Mouse (Mus musculus) yolk sac, embryonic 10.5 days (tissue): ENCODE measurements around the gene Myh11.

ENCODE experiments used
- DNase-seq: peaks from one replicate; pipeline ENCODE4 v3.0.0-alpha.2; 2017; ENCODE audit warnings: low spot score

Myh11 gene

DNA sequence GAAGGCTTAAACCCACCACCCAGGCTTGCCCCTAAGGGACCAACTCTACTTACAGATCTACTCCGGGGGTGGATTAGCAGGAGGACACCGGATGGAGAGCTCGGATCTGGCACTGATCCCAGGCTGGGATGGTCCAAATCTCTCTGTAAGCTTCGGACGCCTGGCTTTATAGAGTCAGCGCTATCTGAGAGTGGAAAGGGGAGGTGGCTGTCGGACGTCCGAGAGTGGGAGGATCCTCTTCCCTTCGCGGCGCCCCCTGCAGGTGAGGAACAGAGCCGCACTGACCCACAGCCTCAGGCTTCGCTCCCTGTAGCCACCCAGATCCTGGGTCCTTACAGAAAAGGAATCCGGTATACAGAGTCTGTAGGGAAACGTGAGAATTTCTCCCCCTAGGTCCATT lies at the start of gene Myh11:
TSS of gene Myh11 (minus strand) at position 150 of the 400 bp plus-strand sequence.
- DNase-seq = peak; percentile 21

DNA sequence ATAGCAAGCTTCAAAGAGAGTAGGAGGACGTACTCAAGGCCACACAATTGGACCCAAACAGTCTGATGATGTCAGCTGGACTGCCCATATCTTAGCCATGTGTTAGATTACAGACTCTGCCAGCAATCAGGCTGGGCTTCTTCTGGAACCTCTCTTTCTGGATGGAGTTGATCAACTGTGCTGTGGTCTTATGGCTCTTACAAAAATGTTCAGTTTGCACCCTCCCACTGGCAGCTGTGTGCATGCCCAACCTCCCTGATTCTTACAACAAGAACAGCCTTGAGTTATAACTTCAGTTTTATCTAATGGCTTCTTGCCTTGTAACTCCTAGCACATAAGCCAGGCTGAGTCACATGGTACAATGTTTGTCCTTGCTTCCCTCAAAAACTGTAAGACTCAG lies 37.0 kb upstream of the Myh11 start:
- DNase-seq = no peak

DNA sequence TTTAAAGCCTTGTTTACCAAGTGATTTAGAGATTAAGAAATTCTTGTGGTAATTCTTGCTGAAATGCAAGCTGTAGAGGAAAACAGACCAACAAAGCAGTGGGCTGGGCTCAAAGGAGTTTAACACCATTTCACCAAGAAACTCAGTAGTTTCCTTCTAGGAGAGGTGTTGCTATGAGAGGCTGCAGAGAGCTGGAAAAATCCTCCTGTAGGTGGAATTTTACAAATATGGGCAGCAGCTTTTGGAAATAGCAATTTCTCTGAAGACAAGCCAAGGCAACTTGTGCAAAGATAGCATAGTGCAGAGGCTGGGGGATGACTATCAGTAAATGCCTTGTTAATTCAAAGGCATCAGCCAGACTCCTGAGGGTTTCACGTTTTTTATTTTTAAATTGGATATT lies 29.3 kb upstream of the Myh11 start:
- DNase-seq = no peak

DNA sequence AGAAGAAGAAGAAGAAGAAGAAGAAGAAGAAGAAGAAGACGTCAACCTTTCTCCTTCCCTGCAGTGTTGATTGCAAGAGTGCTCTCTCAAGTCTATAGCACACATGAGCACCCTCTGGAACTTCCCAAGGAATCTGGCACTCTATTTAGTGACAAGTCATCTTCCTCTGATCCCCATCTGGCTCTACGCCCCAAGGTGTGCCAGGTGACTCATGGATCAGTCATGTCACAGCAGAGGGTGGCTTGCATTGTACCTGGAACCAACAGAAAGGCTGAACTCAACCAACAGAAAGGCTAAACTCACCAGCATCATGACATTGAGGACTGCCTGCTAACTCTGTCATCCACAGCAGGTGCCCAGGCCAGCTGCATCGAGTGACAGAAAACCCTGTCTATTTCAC lies 28.5 kb upstream of the Myh11 start:
- DNase-seq = no peak

DNA sequence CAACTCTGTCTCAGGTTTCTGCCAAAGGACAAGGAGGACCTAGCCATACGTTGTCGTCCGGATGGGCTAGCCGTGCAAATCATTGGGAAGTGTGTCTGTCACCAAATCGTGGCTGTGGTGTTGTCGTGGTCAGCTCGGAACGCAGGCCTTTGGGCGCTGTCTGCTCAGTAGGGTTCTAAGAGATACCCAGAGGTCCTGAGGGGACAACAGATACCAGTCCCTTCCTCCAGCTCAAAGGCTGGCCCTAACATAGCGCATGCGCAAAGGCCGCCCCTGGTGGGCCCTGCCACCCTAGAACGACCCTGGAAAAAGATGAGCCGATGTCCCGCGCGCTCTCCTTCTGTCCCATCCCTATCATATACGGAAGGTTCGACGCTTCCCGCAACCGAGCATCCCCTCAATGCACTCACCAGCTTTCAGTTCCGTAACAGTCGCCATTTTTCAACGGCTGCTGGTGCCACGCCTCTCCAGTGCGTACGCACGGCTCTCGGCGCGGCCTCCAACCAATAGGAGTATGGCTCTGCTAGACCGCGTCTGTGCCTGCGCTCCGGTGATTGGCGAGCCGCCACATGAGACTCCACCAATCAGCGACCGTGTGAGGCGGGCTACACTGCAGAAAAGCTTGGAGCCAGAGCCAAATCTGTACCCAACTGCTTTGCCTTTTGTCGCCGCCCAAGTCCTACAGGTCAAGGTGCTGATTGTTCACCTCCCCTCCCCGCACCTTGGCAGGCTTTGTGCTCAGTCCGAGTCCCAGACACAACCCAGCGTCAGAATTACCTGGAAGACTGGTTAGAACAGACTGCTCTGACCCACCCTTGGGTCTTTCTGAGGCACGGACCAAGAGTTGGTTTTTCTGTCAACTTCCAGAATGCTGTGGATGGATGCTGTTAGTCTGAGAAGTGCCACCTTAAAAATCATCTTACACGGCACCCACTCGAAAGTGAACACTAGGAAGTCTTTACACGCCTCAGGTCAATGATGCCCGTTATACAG lies 26.0 kb upstream of the Myh11 start, which contains the start of gene Fopnl:
TSS of gene Fopnl (minus strand) at position 522 of the 993 bp plus-strand sequence.
- peak; percentile 93 for DNase-seq

DNA sequence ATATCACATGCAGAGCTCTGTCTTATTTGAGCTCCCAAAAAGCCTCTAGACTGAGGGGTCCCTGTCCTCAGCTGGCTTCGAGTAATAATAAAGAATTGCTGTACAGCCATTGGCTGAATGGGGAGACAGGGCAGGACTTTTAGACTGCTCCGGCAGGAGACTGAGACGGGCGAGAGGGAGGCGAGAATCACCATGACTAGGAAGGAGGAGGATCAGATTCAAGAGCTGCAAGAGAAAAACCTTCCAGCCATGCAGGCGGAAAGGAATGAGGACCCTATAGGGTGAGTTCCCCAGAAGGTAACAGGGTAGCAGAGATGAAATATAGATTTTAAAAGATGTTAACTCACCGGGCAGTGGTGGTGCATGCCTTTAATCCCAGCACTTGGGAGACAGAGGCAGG lies 21.7 kb upstream of the Myh11 start:
- DNase-seq = no peak

DNA sequence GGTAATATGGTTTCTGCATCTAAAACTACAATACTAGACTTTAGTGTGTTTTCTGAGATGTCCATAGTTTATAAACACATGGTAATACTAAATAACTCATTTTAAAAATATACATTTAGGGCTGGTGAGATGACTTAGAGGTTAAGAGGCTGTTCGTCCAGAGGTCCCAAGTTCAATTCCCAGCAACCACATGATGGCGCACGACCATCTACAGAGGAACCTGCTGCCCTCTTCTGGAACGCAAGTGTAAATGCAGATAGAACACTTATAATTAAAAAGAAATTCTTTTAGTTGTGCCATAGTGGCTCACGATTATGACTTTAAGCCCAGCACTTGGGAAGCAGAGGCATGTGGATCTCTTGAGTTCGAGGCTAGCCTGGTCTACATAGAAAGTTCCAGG lies 20.2 kb upstream of the Myh11 start:
- DNase-seq = no peak

DNA sequence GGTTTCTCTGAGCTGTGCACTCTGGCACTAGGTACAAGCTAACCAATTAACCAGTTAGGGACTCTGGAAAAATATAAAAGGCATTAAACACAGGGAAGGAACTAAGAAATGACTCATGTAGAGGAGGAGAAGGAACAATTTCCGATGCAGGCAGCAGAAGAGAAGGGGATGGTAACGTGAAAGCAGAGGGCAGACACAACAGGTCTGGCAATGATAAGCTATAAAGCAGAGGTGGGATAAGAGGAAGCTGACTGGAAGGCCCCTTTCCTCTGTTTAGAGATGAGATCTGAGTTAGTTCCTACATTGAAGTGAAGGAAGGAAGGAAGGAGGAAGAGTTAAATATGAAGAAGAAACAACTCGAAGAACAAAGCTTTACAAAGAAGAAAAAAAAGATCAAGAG lies 18.7 kb upstream of the Myh11 start:
- no peak for DNase-seq

DNA sequence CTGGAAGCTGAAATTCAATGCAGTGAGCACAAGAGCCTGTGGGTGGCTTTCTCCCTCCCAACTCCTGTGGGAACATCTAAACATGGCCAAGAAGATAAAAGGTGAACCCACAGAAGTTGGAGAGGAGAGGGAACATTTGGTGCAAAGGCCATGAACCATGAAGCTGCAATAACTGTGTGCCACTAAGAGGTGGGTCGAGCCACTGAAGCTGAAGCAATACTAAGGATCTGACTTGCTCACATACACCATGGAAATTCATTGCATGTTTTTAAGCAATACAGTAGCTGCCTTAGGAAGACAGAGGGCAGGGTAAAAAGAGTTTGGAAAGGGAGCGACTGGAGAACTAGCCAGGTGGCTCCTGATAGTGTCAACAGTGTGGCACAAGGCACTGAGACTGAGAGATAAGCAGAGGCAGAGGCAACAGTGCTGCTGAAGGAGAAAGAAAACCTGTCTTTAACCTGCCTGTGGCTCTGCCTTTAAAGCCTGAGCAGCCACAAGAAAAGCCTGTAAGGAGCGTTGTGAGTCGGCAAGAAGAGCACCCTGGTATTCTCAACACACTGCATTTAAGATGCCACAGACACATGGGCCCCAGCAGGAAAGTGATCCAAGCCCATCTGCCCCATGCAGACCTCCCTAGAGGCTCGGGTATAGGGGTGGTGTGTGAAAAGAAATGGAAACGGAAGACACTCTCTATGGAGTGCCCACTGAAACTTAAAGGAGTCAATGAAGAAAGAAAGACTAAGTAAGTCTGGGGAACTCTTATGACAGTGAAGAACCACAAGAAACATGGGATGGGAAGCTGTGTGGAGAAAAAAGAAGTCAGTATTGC lies 17.3 kb upstream of the Myh11 start:
- no peak for DNase-seq

DNA sequence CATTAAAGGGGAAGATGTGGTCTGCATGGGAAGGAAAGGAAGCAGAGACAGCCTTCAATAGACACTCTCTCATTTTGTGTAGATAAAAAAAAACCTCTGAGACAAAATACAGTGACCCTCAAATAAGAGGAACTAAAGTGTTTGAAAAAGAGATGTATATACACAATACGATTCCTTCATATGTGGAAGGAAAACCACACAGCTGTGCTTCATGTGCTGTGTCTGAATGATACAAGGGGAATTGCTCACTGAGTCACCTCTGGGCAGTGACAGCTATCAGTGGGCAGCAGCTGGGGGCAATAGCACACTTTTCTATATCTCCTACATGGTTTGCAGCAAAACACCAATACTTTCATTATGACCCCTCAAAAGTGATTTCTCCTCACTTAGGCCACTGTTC lies 16.2 kb upstream of the Myh11 start:
- DNase-seq = no peak

DNA sequence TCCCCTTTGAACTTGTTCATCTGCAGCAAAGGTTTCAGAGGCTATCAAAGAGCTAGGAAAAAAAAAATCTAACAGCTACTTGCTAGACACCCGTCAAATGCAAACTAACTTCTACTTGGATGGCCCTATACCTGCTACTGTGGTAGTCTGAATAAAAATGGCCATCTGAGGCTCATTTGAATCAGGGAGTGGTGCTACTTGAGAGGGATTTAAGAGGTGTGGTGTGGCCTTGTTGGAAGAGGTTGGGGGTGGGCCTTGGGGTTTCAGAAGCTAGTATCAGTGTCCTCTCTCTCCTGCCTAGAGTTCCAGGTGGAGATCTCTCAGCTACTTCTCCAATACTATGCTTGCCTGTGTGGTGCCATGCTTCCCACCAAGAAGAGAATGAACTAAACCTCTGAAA lies 15.3 kb upstream of the Myh11 start:
- no peak for DNase-seq

DNA sequence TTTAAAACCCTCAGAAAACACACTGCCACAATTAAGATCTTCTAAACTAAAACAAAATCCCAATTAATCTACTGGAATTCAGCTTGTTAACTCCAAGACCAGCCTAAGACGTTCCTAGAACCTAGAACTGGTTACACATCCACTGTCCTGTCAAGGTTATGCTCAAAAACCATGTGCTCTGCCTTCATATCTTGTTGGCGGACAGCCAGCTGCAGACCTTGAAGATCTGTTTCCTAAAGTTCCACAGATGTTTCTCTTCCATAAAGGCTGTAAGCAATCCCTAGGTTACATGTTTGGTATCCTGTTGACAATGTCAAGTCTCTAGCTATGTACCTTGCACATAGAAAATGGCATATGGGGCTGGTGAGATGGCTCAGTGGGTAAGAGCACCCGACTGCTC lies 13.6 kb upstream of the Myh11 start:
- no peak for DNase-seq

DNA sequence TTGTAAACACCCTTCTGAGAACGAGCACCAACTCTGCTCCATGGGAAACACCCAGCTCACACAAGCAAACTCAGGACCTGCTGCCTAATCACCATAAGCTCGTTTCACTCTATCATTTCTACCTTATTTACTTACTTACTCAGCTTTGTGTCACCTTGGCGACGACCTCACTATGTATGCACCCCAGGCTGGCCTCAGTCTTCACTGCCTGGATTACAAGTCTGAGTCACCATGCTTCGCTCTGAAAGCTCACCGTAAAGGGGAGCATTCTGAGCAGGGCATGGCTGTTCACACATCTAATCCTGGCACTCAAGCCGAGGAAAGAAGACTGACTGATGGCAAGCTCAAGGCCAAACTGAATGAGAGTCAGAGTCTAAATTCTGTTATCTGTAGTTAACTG lies 12.5 kb upstream of the Myh11 start:
- no peak for DNase-seq

DNA sequence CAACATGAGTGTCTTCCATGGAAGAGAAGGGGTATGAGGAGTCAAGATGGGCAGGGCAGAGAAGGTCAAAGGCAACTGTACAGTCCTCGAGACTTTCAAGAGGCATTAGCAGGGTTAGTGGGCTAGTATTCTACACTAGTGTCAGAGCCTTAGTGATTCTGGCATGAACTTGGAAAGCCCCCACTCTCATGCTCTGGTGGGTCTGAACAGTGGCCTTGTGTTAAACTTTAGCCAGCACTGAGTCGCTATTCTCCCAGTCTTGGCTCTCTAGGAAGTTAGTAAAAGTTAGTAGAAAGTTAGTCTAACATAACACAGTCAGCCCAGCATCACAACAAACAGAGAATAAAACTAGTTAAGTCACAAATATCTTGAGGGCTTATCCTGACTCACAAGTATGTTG lies 12.0 kb upstream of the Myh11 start:
- no peak for DNase-seq

DNA sequence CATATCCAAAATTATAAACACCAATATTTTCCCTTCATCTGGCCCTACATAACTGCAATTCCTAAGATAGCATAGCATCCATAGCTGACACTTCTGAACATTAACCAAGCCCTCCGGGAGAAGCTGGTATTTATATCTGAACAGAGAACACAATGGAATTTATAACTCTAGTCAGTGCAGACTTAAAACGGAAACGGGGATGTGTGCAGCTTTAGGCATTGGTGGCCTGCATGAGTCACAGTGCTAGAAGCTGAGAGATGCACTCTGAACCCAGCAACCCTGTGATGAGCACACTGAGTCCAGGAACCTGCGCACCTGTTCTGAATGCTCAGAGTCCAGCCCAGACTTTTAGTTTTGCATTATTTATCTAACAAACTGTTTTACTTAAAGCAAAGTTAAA lies 7.3 kb upstream of the Myh11 start:
- DNase-seq = no peak

DNA sequence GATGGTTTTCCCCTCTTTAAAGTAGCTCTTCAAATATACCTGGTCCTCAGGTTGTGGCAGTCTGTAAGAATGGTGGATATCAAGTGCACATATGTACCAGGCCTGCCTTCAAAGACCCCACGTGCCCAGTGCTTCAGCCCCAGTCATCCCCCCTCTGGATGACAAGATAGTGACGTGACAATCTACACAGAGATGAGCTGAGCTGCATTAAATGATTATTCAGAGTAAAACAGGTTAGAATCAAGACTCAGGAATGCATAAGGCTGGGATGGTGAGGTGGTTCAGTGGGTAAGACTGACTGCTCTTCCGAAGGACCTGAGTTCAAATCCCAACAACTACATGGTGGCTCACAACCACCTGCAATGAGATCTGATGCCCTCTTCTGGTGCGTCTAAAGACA lies 6.6 kb upstream of the Myh11 start:
- no peak for DNase-seq

DNA sequence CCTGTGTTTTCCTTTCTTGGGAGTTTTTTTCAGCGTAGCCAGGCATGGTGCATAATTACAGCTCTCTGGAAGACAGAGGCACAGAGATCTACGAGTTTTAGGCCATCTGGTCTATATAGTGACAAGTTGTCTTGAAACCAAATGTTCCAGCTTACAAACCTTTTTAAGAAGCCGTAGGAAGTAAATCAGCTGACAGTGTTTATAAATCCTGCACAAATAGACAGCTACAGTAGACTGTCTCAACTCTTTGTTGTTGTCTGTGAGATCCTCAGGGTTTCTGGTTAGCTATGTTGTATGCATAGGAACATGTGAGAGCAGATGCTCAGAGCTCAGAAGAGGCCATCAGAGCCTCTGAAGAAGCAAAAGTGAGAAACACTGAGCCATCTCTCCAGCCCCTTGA lies 6.0 kb upstream of the Myh11 start:
- no peak for DNase-seq

DNA sequence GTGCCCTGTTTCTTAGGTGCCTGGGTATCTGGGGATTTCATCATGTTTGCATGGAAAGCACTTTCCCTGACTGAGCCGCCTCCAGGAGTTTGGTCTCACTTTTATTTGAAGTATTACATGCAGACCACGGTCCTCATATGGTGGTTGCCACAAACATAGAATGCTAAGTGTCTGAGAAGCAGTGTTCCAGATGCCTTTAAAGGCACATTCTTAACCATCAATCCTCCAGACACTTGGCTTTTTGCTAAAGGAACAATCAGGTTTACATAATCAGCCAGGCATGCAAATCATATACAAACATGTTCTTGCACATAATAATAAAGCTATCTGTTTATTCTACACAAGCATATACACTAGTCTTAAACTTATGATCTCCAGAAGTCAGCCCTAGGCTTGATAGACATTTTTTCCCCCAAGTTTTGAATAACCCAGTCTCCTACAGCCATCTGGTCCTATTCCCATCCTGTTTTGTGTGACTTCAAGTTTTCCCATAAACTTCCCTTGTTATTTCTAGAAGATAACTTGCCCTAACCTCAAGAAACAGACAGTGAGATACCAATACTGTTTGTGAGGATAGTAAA lies 5.5 kb upstream of the Myh11 start:
- DNase-seq = no peak

DNA sequence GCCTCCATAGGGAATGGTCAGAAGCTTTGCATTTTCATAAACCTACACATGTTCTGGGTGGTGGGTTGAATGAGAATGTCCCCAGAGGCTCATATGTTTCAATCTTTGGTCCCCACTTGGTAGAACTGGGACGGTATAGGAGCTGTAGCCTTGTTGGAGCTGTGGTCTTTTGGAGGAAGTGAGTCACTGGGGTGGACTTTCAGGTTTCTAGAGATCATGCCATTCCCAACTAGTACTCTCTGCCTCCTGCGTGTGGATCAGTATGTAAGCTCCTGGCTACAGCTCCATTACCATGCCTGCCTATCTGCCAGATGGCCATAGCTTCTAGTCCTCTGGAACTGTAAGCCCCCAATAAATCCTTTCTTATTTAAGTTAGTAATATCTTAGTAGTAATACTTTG lies 4.1 kb upstream of the Myh11 start:
- no peak for DNase-seq

DNA sequence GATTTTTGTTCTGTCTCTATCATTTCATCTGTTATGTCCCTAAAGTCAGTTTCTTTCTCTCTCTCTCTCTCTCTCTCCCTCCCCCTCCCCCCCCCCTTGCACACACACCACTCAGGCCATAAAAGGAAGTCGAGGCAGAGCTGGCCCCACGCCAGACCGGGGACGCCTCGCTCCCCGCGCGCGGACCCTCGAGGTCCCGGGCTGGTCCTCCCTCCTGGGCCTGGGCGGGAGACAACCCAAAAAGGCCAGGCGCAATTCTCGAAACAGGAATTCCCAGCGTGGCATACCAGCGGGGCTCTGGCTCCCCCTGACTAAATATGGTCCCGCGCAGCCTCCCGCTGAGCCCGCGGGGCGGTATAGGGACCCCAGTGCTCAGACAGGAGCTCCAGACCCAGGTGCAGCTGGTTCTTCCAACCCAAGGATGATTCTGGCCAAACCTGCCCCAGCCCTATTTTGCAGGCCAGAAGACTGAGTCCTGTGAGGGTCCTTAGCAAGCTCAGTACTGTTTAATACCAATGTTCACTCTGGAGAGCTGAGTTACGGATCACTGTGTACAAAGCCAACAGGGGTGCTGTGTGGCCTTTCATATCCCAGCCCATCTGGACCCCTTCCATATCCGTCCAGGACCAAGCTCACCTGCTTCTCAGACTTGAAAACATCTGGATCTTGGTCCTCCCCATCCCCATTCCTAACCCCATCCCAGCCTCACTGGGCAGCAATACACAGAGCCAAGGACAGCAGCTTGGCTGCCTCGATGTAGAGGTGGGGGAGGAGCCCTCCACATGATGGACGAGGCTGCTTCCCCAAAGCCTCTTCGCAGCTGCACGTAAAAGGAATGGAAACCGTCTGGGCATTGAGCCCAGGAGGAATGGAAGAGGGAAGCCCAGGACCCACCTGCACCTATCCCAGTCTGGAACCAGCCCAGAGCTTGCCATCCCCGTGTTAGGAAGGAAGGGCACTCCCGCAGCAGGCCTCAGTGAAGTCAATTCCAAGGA lies 1.3 kb upstream of the Myh11 start:
- no peak for DNase-seq

DNA sequence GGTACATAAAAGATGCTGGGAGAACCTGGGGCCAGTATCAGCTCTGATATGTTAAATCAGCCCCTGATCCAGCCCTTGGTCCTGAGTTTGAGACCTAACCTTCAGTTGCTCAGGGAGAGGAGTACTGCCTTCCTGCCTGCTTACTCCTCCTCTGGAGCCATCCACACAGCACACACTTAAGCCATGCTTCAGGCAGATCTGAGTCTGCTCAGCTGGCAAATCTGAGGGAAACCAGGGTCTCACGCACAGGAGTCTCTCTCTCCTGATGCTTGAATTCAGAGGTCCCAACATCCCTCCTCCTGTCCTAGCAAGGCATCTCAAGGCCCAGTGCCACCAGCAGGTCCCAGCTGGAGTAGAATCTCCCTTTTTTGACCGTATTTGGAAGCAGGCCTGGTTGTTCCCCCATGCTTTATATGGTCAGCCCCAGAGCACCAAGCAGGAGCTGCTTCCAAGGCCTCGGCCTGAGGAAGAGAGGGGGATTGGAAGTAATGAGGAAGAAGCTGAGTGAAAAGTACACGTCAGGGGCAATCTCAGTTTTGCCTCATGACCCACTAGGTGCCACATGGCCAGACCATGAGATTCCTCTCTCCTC lies 18.7 kb downstream of the Myh11 start:
- no peak for DNase-seq
